Mouse (Mus musculus) liver, embryonic 14.5 days (tissue): ENCODE results near the gene Ankrd49.

Source experiments
- CTCF ChIP-seq: IDR thresholded peaks from 2 replicates; pipeline ENCODE4 v1.5.1; 2016; ENCODE audit warnings: antibody characterized with exemption, low read depth, control low read depth
- EP300 ChIP-seq: IDR thresholded peaks from 2 replicates; pipeline ENCODE4 v1.6.1; 2016; ENCODE audit warnings: antibody characterized with exemption, low read depth

DNA sequence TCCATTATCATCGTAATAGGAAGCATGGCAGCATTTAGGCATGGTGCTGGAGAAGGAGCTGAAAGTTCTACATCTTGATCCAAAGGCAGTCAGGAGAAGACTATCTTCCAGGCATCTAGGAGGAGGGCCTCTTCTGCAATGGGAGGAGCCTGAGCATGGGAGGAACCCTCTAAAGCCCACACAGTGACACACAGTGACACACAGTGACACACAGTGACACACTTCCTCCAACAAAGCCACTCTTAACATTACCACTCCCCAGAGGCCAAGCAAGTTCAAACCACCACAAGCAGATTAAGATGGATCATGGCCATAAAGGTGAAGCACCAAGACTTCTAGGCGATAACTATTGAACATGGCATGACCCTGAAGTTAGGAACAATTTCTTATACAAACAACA lies 12.6 kb downstream of the Ankrd49 start:
- TF ChIP-seq CTCF (no peak), EP300 (no peak)
